In the genomic region with DNA sequence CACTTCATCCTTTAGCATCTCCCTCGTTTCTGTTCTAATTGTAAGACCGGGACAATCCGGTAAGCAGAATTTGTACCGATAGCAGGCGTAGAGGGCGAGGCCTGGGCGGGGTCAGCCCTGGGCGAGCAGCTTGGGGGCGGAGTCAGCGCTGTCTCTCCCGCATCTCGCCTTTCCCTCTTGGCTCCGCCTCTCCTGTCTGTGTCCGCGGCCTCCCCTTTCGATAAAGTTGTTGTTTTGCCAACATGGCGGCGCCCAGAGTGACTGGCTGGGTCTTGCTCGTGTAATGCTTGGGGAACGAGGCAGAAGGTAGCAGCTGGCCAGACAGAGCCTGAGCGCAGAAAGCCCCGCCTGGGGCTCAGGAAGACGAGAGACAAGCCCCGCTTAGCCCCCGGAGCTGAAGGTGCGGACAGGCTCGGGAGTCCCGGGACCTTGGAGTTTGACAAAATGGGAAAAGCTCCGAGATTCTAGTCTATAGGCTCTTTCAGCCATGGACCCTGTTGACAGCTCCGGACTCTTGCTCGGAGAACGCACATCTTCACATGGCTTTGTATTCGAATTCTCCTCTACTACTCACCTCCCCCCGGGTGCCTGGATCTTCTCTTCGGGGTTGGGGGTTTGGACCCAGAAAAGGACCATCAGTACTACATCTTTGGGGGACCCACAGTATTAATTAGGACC, we compare ENCODE assay signal across 8 mouse cellular contexts. TPM values are rescaled to one million over a fixed set of nuclear protein-coding genes. Genes with fewer than 3 reads are reported as not detected.
A peak's percentile ranks its signal among the peaks of the same experiment; 100 is the strongest.
DNase-seq lines count a peak whose midpoint lies in the region; ATAC-seq and TF ChIP-seq lines count a peak whose summit lies in the region.

A gene (plus strand): TSS at position 220 of the 678 bp plus-strand sequence.

- H3K27me3 ChIP-seq in ES-Bruce4 (ENCODE audit: control insufficient read depth, insufficient read depth, low read length, poor library complexity, severe bottlenecking) = no peaks in the 10 kb centered on the region
- no peaks in the 10 kb centered on the region for H3K27me3 ChIP-seq in forebrain, embryonic 13.5 days
- H3K27me3 ChIP-seq in liver, postnatal 0 days (ENCODE audit: insufficient read depth, low read length) = no peaks in the 10 kb centered on the region
- H3K27me3 ChIP-seq in neural tube, embryonic 14.5 days (ENCODE audit: control insufficient read depth, insufficient read depth, low read length) = no peaks in the 10 kb centered on the region

- intact Hi-C loops in heart, postnatal 10 days (cut with DNase I) = loop anchor here (5.0 kb wide), 2 partner anchors 105 to 160 kb away; a partner anchor contains a TSS

- H3K4me2 ChIP-seq in forebrain, embryonic 13.5 days = peak within 1 kb of the TSS; percentile 82
- peak within 1 kb of the TSS; percentile 83 for H3K4me2 ChIP-seq in liver, postnatal 0 days (ENCODE audit: low read depth, low read length)
- H3K4me2 ChIP-seq in neural tube, embryonic 14.5 days (ENCODE audit: low read depth, low read length) = peak within 1 kb of the TSS; percentile 70

- peak; percentile 97 for ATAC-seq in cerebellum, adult (ENCODE audit: insufficient number of reproducible peaks, low FRiP score, low TSS enrichment)
- ATAC-seq in forebrain, embryonic 13.5 days = peak; percentile 99
- peak; percentile 100 for ATAC-seq in liver, postnatal 0 days
- peak; percentile 99 for ATAC-seq in neural tube, embryonic 14.5 days (ENCODE audit: low read depth)

- peaks cover 2% of the 10 kb centered on the region for H3K4me1 ChIP-seq in ES-Bruce4 (ENCODE audit: control insufficient read depth, insufficient read depth, low read length)
- peaks cover 15% of the 10 kb centered on the region for H3K4me1 ChIP-seq in forebrain, embryonic 13.5 days
- peaks cover 15% of the 10 kb centered on the region for H3K4me1 ChIP-seq in liver, postnatal 0 days (ENCODE audit: insufficient read depth)
- peaks cover 8% of the 10 kb centered on the region for H3K4me1 ChIP-seq in neural tube, embryonic 14.5 days (ENCODE audit: control insufficient read depth, insufficient read depth, low read length)

- no peak for TF ChIP-seq EP300 in ES-Bruce4 (IDR thresholded peaks at IDR 0.05; ENCODE audit: insufficient read depth, low read depth, low read length)
- TF ChIP-seq EP300 in liver, postnatal 0 days (IDR thresholded peaks at IDR 0.05; ENCODE audit: low read depth) = peak; percentile 40

- H3K27ac ChIP-seq in ES-Bruce4 (ENCODE audit: insufficient read depth, low read length) = peak within 1 kb of the TSS; percentile 18; the same call in 1 of the 2 replicates
- peak within 1 kb of the TSS; percentile 87 for H3K27ac ChIP-seq in forebrain, embryonic 13.5 days
- H3K27ac ChIP-seq in liver, postnatal 0 days (ENCODE audit: low read depth) = peak within 1 kb of the TSS; percentile 84
- peak within 1 kb of the TSS; percentile 85 for H3K27ac ChIP-seq in neural tube, embryonic 14.5 days (ENCODE audit: low read depth, low read length)

- peak within 1 kb of the TSS; percentile 91 for H3K4me3 ChIP-seq in ES-Bruce4 (ENCODE audit: low read depth, low read length)
- peak within 1 kb of the TSS; percentile 78 for H3K4me3 ChIP-seq in forebrain, embryonic 13.5 days
- peak within 1 kb of the TSS; percentile 85 for H3K4me3 ChIP-seq in liver, postnatal 0 days (ENCODE audit: low read depth, low read length)
- H3K4me3 ChIP-seq in neural tube, embryonic 14.5 days (ENCODE audit: low read depth, low read length) = peak within 1 kb of the TSS; percentile 72

- under 1% methylated on average over 35 of the region's 35 CpGs for WGBS in forebrain, embryonic 13.5 days
- WGBS in large intestine, adult 2 months = under 1% methylated on average over 35 of the region's 35 CpGs
- 0% methylated on average over 35 of the region's 35 CpGs for WGBS in liver, postnatal 0 days (ENCODE audit: insufficient replicate concordance)
- under 1% methylated on average over 35 of the region's 35 CpGs for WGBS in neural tube, embryonic 14.5 days

- TF ChIP-seq CTCF in ES-Bruce4 (IDR thresholded peaks at IDR 0.05; ENCODE audit: low read depth, low read length) = no peak
- TF ChIP-seq CTCF in liver, postnatal 0 days (IDR thresholded peaks at IDR 0.05; ENCODE audit: low read depth) = no peak

- peak; percentile 95 for DNase-seq in heart, postnatal 10 days
- DNase-seq in large intestine, adult 2 months (ENCODE audit: low read depth, low spot score) = peak; percentile 87
- peak; percentile 97 for DNase-seq in liver, postnatal 0 days
- peak; percentile 97 for DNase-seq in testis, postnatal 10 days (ENCODE audit: low spot score)

- no peaks in the 10 kb centered on the region for H3K9me3 ChIP-seq in ES-Bruce4 (replicated peaks; ENCODE audit: control insufficient read depth, insufficient read depth, low read length, poor library complexity, severe bottlenecking)
- H3K9me3 ChIP-seq in forebrain, embryonic 13.5 days (replicated peaks) = no peaks in the 10 kb centered on the region
- H3K9me3 ChIP-seq in liver, postnatal 0 days (ENCODE audit: low read length) = no peaks in the 10 kb centered on the region
- no peaks in the 10 kb centered on the region for H3K9me3 ChIP-seq in neural tube, embryonic 14.5 days (ENCODE audit: control insufficient read depth, low read length)

- H3K9ac ChIP-seq in ES-Bruce4 (ENCODE audit: low read depth, poor library complexity, severe bottlenecking) = peak within 1 kb of the TSS; percentile 83
- H3K9ac ChIP-seq in forebrain, embryonic 13.5 days = peak within 1 kb of the TSS; percentile 78
- peak within 1 kb of the TSS; percentile 81 for H3K9ac ChIP-seq in liver, postnatal 0 days (replicated peaks)
- H3K9ac ChIP-seq in neural tube, embryonic 14.5 days (replicated peaks; ENCODE audit: low read depth, low read length) = peak within 1 kb of the TSS; percentile 60

- TF ChIP-seq POLR2A in ES-Bruce4 (IDR thresholded peaks at IDR 0.05; ENCODE audit: insufficient read depth, low read length) = no peak

- H3K36me3 ChIP-seq in ES-Bruce4 (ENCODE audit: control insufficient read depth, insufficient read depth, low read length, poor library complexity, severe bottlenecking) = no peaks in the 10 kb centered on the region
- H3K36me3 ChIP-seq in forebrain, embryonic 13.5 days (ENCODE audit: poor library complexity, severe bottlenecking) = peaks cover 2% of the 10 kb centered on the region; the same call in 1 of the 2 replicates
- H3K36me3 ChIP-seq in liver, postnatal 0 days (replicated peaks; ENCODE audit: insufficient read depth, low read length) = no peaks in the 10 kb centered on the region
- H3K36me3 ChIP-seq in neural tube, embryonic 14.5 days (ENCODE audit: control insufficient read depth, insufficient read depth, low read length) = peaks cover 2% of the 10 kb centered on the region; the same call in 1 of the 2 replicates

RNA-seq across cellular contexts. Expression of the gene that starts here (rescaled TPM):
- polyA plus RNA-seq in ES-Bruce4 (2011; ENCODE audit: insufficient read depth, insufficient read length, low read depth, missing spikeins) = 6,627 and 6,889 TPM in 2 replicates
- polyA plus RNA-seq in forebrain, embryonic 13.5 days (2015; fragmentation: Nextera tagmentation; extraction: Ambion mirVana) = 933 and 1,028 TPM in 2 replicates
- total RNA-seq in heart, postnatal 10 days (2021) = 10 to 100 TPM; 49.8 to 50.8 TPM
- polyA plus RNA-seq in large intestine, adult 2 months (2012; rRNA removed) = 283 and 319 TPM in 2 replicates
- polyA plus RNA-seq in liver, postnatal 0 days (2015; fragmentation: Nextera tagmentation; extraction: Ambion mirVana) = 1,315 and 1,350 TPM in 2 replicates
- polyA plus RNA-seq in neural tube, embryonic 14.5 days (2014; fragmentation: Nextera tagmentation; extraction: Ambion mirVana) = 1,192 and 1,233 TPM in 2 replicates

Comparison
In these comparisons a context has a peak if more than half of its experiments do, and no peak if none do; other contexts are left out.
1. Peak in every context shown above with its lines: DNase-seq, ATAC-seq, H3K4me3 ChIP-seq and H3K27ac ChIP-seq.
2. H3K27ac ChIP-seq: peak in every context shown above with its lines; median percentile 87 in forebrain, embryonic 13.5 days; 85 in neural tube, embryonic 14.5 days; 84 in liver, postnatal 0 days; 18 in ES-Bruce4.